Mouse (Mus musculus): ENCODE measurements around the gene Zfpm1. TPM values are rescaled to one million over a fixed set of nuclear protein-coding genes. Genes with fewer than 3 reads are reported as not detected.

Gene Zfpm1
- polyA plus RNA-seq (2017; shearing (Covaris generic)): 0.79 TPM

GRCm38 (mm10) chr8:122282035-122282358 lies at the start of gene Zfpm1:
TSS of gene Zfpm1 (plus strand) at chr8:122282141.

DNA sequence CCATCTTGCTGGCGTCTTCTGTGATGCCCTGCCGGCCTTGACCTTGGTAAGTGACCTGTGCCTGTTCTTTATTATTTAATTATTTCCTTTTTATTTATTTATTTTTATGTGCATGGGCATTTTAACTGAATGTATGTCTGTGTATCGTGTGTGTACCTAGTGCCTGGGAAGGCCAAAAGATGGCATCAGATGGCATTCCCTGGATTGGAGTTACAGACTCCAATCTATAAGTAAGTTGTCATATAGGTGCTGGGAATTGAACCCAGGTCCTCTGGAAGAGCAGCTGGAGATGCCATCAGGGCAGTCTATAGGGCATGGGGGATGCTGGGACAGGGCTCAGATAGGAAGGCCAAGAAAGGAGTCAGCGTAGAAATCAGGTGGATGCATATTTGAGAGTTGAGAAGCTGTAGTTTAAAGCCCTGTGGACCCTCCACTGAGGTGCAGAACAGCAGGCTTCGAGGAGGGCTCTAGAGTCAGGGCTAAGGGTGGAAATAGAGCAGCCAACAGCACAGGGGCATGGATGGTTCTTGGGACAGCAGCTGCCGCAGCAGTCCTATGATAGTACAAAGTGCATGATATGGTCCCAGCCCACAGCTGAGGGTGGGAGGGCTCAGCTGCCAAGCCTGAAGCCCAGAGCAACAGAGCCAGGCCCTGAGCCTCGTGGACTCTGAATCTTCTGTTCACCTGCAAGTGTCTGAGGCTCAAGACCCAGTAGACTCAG lies 78.9 kb downstream of the Zfpm1 start, which contains the start of gene Trhr2:
Trhr2 (minus strand) TSS at position 51 of the 721 bp plus-strand sequence.

DNA sequence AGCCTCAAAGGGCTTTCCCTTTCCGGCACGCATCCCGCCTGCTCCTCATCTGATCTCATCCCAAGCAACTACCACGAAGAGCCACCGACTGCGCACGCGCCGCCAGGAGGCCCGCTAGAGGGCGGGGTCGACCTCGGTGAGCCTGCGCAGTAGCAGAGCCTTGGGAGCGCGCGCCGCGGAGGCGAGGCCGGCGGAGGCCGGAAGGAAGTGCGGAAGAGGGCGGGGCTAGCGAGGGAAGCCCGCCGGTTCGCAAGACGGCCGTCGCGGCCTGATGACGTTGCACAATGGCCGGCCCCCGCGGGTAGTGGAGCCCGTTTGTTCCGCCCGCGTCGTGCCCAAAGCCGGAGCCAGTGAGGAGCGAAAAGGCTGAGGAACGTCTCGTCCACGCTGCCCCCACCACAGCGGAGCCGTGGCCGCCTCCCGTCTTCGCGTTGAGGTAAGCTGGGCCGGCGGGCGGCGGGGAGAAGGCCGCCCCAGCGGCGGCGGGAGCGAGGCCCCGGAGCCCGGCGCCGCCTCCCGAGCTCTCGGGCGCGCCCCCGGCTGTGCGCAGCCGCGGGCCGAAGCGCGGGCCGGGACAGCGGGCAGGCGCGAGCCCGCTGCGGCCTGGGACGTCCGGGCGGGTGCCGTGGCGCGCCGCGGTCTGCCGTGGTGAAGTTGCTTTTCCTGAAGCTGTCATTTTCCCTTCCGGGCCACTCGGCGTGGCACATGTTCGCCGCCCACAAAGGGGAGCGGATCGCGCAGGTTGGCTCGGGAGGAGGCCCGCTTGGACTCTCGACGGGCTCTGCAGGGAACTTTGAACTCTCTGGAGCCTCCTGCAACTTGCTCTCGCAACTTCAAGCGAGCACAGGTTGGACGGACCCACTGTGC lies 94.7 kb downstream of the Zfpm1 start, which contains the start of gene Zc3h18:
Zc3h18 (plus strand) TSS at position 245 of the 867 bp plus-strand sequence.

Other genes with a start within 250 kb of the Zfpm1 start
- gene Trhr2, start 78.6 kb downstream of the Zfpm1 start, polyA plus RNA-seq (2017; shearing (Covaris generic)): not detected
- 53.9 TPM for gene Zc3h18, start 94.5 kb downstream of the Zfpm1 start, polyA plus RNA-seq (2017; shearing (Covaris generic))
- 0.92 TPM for gene Il17c, start 139.9 kb downstream of the Zfpm1 start, polyA plus RNA-seq (2017; shearing (Covaris generic))
- 1,044 TPM for gene Cyba, start 150.8 kb downstream of the Zfpm1 start, polyA plus RNA-seq (2017; shearing (Covaris generic))
- 29.2 TPM for gene Mvd, start 161.3 kb downstream of the Zfpm1 start, polyA plus RNA-seq (2017; shearing (Covaris generic))
- gene Snai3, start 178.6 kb downstream of the Zfpm1 start, polyA plus RNA-seq (2017; shearing (Covaris generic)): 5.2 TPM
- 29.5 TPM for gene Rnf166, start 193.9 kb downstream of the Zfpm1 start, polyA plus RNA-seq (2017; shearing (Covaris generic))
- 70.3 TPM for gene Ctu2, start 194.0 kb downstream of the Zfpm1 start, polyA plus RNA-seq (2017; shearing (Covaris generic))